Mouse (Mus musculus) cerebellum, adult 8-10 months (tissue): ENCODE data around the gene Timm44.
A peak's percentile ranks its signal among the peaks of the same experiment; 100 is the strongest.

Experiments used
- DNase-seq: peaks from one replicate; pipeline ENCODE4 v3.0.0; 2022

Timm44 gene

DNA sequence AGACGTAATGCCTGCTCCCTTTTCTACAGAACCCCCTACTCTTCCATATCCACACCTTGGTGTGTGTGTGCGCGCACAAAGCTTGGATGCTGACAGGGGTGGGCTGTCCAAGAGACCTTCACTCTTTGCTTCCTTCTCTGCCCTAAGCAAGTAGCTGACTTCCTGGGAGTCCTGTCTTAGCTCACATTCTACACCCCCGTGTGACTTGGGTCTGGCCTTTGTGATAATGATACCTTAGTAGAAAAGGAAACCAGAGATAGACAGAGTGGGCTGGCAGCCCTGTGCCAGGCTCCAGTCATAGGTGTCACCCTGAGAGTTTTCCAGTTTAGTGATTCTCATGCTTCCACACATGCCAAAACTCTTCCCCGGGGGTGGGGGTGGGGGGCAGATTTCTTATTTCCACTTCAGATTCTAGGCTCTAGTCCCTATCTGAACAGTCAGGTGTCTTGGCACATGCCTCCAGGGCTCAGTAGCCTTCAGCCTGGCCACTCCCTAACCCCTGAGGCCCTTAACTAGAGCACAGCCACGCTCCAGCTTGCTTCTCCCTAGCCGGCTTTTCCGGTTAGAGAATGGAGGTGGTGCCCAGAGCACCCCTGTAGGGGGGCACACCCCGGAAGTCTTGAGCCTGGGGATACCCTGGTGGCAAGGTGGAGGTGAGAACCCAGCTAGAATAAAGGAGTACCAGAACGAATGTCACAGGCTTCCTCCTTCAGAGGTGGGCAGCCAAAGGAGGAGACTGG lies 44.9 kb downstream of the Timm44 start:
- no peak for DNase-seq

DNA sequence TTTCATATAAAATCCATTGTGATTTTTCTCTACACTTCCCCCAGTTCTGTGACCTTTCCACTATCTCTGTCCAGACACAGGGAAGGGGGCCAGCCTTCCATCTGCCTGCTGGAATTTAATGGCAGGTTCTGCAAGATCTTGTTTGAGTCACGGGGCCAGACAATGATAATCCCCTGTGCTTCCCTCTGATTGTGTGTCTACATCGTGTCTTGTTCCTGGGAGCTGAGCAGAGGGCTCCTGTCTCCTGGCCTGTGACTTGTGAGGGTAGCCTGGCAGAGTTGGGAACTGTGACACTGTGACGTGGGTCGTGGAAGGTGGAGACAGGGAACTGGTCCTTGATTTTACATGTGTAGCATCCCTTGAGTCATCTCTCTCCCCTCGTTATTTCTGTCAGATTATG lies 45.9 kb downstream of the Timm44 start:
- DNase-seq, result no peak

DNA sequence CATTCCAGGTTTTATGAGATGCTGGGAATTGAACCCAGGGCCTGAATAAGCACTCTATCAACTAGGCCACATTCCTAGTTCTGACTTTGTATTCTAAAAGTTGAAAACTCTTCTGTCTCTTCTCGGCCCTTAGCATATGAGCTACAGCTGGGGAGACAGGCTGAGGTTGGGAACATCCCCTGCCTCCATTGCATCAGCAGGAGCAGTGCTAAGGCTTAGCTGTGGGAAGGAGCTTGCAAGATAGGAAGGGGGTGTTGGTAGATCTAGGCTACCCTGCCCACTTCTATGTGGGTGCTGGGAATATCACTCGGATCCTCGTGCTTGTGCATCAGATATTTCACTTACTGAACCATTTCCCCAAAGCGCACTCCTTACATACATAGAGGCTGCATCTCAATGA lies 47.8 kb downstream of the Timm44 start:
- DNase-seq, result no peak

GRCm38 (mm10) chr8:4226739-4227347 lies 48.9 kb downstream of the Timm44 start, which contains the start of gene Lrrc8e:
Lrrc8e (plus strand) TSS chr8:4226827.
- no peak for DNase-seq

DNA sequence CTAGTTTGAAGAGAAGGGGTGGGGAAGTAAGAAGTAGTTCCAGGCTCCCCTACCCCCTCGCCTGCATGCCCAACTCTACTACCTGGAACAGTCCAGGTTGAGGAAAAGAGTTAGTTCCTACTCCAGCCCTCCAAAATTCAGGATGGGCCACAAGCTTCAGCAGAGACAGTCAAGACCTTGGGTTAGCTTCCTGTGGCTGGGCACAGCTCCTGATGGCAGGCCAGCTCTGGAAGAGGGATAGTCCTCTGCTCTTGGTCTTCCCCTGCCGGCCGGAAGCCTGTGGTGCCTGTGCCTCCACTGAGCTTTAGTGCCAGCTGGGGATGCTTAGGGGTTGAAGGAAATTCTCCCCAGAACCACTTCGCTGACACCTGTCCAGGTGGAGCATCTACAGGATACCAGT lies 49.4 kb downstream of the Timm44 start:
- no peak for DNase-seq

- no peak for DNase-seq
Observed at GRCm38 (mm10) chr8:4222059-4222458, 53.7 kb downstream of the Timm44 start.

DNA sequence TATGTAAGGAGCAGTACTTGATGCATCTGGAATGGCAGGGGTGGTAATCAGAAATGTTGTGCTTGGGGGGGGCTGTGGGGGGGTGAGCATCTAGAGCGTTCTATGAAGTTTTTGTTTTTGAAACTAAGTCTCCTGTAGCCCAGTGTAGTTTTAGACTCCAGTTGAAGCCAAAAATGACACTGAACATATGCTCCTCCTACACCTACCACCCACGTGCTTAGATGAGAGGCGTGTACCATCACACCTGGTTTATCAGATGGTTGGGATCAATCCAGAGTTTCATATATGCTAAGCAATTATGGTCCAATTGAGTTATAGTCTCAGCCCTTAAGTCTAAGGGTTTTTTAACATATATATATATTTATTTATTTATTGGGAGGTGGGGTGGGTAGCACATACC lies 56.1 kb downstream of the Timm44 start:
- DNase-seq, result no peak

GRCm38 (mm10) chr8:4216791-4217621 lies 58.7 kb downstream of the Timm44 start, which contains the start of gene Prr36:
Prr36 (minus strand) TSS chr8:4217459.
- peak; percentile 59 for DNase-seq

- DNase-seq, result peak; percentile 32
Observed at GRCm38 (mm10) chr8:4216296-4216695, 59.4 kb downstream of the Timm44 start.

GRCm38 (mm10) chr8:4214006-4214980 lies 61.4 kb downstream of the Timm44 start:
- no peak for DNase-seq

GRCm38 (mm10) chr8:4213210-4214005 lies 62.3 kb downstream of the Timm44 start:
- DNase-seq, result peak; percentile 28

- DNase-seq, result peak; percentile 25
Observed at GRCm38 (mm10) chr8:4212809-4213209, 62.9 kb downstream of the Timm44 start.

DNA sequence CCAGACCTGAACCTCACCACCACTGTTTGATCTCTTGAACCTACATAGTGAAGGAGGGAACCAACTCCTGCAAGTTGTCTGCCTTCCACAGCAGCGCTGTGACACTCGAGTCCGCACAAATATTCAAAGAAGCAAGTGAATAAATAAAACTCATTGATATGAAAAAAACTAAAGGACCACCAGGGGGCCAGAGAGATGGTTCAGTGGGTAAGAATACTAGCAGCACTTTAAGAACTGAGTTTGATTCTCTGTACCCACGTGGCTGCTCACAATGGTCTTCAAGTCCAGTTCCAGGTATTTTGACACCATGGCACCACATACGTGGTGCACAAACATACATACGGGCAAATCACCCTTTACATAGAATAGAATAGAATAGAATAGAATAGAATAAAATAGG lies 64.6 kb downstream of the Timm44 start:
- DNase-seq, result no peak
